Mouse (Mus musculus): ENCODE measurements around the gene Gstt2.
"Not testable (repeated sequence)": the region's sequence is repeated elsewhere in the genome, so short reads cannot be mapped to it uniquely, and the experiment has no call there.

- not testable (repeated sequence) for TF ChIP-seq CTCF (conservative IDR thresholded peaks at IDR 0.05; ENCODE audit: low read length); POU5F1 (IDR thresholded peaks at IDR 0.05; ENCODE audit: borderline replicate concordance, low read length)
Measured at GRCm38 (mm10) chr10:75843898-75844297, 6.7 kb upstream of the Gstt2 start.
